ENCODE assay signal across 27 mouse cellular contexts in genomic region chr3:31088789-31089775, GRCm38 (mm10). TPM values are rescaled to one million over a fixed set of nuclear protein-coding genes. Genes with fewer than 3 reads are reported as not detected.
DNase-seq lines count a peak whose midpoint lies in the region; ATAC-seq and TF ChIP-seq lines count a peak whose summit lies in the region.
"Had no signal": no experiment of that assay in that cellular context is flagged by ENCODE, and none has a peak within 500 bp of the region (broad histone marks: within the 10 kb centered on the region; RNA-seq: fewer than 3 reads in every experiment).

No protein-coding gene starts in this region.

- no peak for TF ChIP-seq POLR2A in ES-Bruce4 (IDR thresholded peaks at IDR 0.05; ENCODE audit: insufficient read depth, low read length)

- no peak overlapping the region for H3K9ac ChIP-seq in midbrain, embryonic 11.5 days (ENCODE audit: low read length)
- H3K9ac ChIP-seq in midbrain, embryonic 16.5 days (ENCODE audit: low read depth, low read length), result no peak overlapping the region
- H3K9ac ChIP-seq in ES-Bruce4 (ENCODE audit: low read depth, poor library complexity, severe bottlenecking), result no peak overlapping the region
- H3K9ac ChIP-seq in stomach, postnatal 0 days (ENCODE audit: low read length), result no peak overlapping the region
- H3K9ac ChIP-seq: forebrain, embryonic 13.5 days; intestine, embryonic 15.5 days; limb, embryonic 13.5 days; liver, embryonic 12.5 days; midbrain, embryonic 15.5 days had no signal

- peak; percentile 73 for DNase-seq in midbrain, embryonic 11.5 days (ENCODE audit: low spot score, missing footprints)
- peak; percentile 71 for DNase-seq in ZHBTc4 (ENCODE audit: low read depth, low spot score)
- peak; percentile 48 for DNase-seq in stomach, postnatal 0 days (ENCODE audit: low spot score)
- DNase-seq in urinary bladder, postnatal 10 days (ENCODE audit: low spot score), result no peak
- DNase-seq in retina, postnatal 1 day, result no peak
- DNase-seq: adrenal gland, postnatal 10 days; cerebellum, adult 18-20 months; cerebellum, postnatal 14 days; gastrocnemius, postnatal 10 days; heart, postnatal 14 days; kidney, adult 2 months; layer of hippocampus, adult 9-11 months; right cerebral cortex, postnatal 4 days; thymus, adult 2 months; thymus, postnatal 36 days had no signal

- TF ChIP-seq CTCF in ES-Bruce4 (IDR thresholded peaks at IDR 0.05; ENCODE audit: low read depth, low read length), result no peak
- no peak for TF ChIP-seq CTCF in stomach, postnatal 0 days (IDR thresholded peaks at IDR 0.05; ENCODE audit: low read depth)

- H3K9me3 ChIP-seq in midbrain, embryonic 11.5 days (ENCODE audit: control insufficient read depth, low read length), result no peaks in the 10 kb centered on the region
- H3K9me3 ChIP-seq in midbrain, embryonic 16.5 days (replicated peaks; ENCODE audit: control insufficient read depth, low read length, poor library complexity, severe bottlenecking), result no peaks in the 10 kb centered on the region
- no peaks in the 10 kb centered on the region for H3K9me3 ChIP-seq in ES-Bruce4 (replicated peaks; ENCODE audit: control insufficient read depth, insufficient read depth, low read length, poor library complexity, severe bottlenecking)
- no peaks in the 10 kb centered on the region for H3K9me3 ChIP-seq in stomach, postnatal 0 days (ENCODE audit: control insufficient read depth, low read length)
- H3K9me3 ChIP-seq: forebrain, embryonic 13.5 days; intestine, embryonic 15.5 days; limb, embryonic 13.5 days; liver, embryonic 12.5 days; midbrain, embryonic 15.5 days had no signal

- H3K27ac ChIP-seq in midbrain, embryonic 11.5 days (ENCODE audit: low read depth, low read length), result no peak overlapping the region
- no peak overlapping the region for H3K27ac ChIP-seq in midbrain, embryonic 16.5 days (ENCODE audit: low read length)
- peak overlapping the region; percentile 93 for H3K27ac ChIP-seq in ES-Bruce4 (ENCODE audit: insufficient read depth, low read length)
- H3K27ac ChIP-seq in stomach, postnatal 0 days (replicated peaks), result peak overlapping the region; percentile 73
- H3K27ac ChIP-seq: forebrain, embryonic 13.5 days; hindbrain, postnatal 0 days; intestine, embryonic 15.5 days; kidney, postnatal 0 days; limb, embryonic 13.5 days; liver, embryonic 12.5 days; macrophage; midbrain, embryonic 15.5 days had no signal

- no peaks in the 10 kb centered on the region for H3K27me3 ChIP-seq in midbrain, embryonic 11.5 days (ENCODE audit: control insufficient read depth, insufficient read depth, low read length)
- H3K27me3 ChIP-seq in midbrain, embryonic 16.5 days (ENCODE audit: control insufficient read depth, insufficient read depth, low read depth, low read length), result no peaks in the 10 kb centered on the region
- H3K27me3 ChIP-seq in ES-Bruce4 (ENCODE audit: control insufficient read depth, insufficient read depth, low read length, poor library complexity, severe bottlenecking), result no peaks in the 10 kb centered on the region
- H3K27me3 ChIP-seq in stomach, postnatal 0 days (ENCODE audit: control insufficient read depth, insufficient read depth, low read length), result no peaks in the 10 kb centered on the region
- H3K27me3 ChIP-seq: forebrain, embryonic 13.5 days; intestine, embryonic 15.5 days; limb, embryonic 13.5 days; midbrain, embryonic 15.5 days had no signal

- no peak overlapping the region for H3K4me3 ChIP-seq in midbrain, embryonic 11.5 days (ENCODE audit: low read depth, low read length)
- no peak overlapping the region for H3K4me3 ChIP-seq in midbrain, embryonic 16.5 days (ENCODE audit: low read depth, low read length)
- no peak overlapping the region; the same call in 1 of the 2 replicates for H3K4me3 ChIP-seq in ES-Bruce4 (ENCODE audit: low read depth, low read length)
- no peak overlapping the region for H3K4me3 ChIP-seq in stomach, postnatal 0 days (ENCODE audit: low read depth, low read length)
- H3K4me3 ChIP-seq: erythroblast, embryonic 14.5 days; forebrain, embryonic 13.5 days; intestine, embryonic 15.5 days; limb, embryonic 13.5 days; liver, embryonic 12.5 days; midbrain, embryonic 15.5 days had no signal

- 28% methylated on average over 10 of the region's 10 CpGs for WGBS in midbrain, embryonic 11.5 days
- 33% methylated on average over 9 of the region's 10 CpGs for WGBS in midbrain, embryonic 16.5 days
- WGBS in stomach, postnatal 0 days, result 37% methylated on average over 9 of the region's 10 CpGs

- peak; percentile 59; the same call in 1 of the 2 replicates for TF ChIP-seq EP300 in ES-Bruce4 (IDR thresholded peaks at IDR 0.05; ENCODE audit: insufficient read depth, low read depth, low read length)
- TF ChIP-seq EP300 in stomach, postnatal 0 days (optimal IDR thresholded peaks at IDR 0.05), result no peak

- no peak for ATAC-seq in midbrain, embryonic 11.5 days (ENCODE audit: low FRiP score)
- no peak for ATAC-seq in midbrain, embryonic 16.5 days
- peak; percentile 31; the same call in 1 of the 2 replicates for ATAC-seq in stomach, postnatal 0 days (ENCODE audit: low FRiP score, low TSS enrichment)
- ATAC-seq: forebrain, embryonic 13.5 days; hindbrain, postnatal 0 days; intestine, embryonic 15.5 days; liver, embryonic 12.5 days; lung, postnatal 0 days; midbrain, embryonic 15.5 days had no signal

- H3K4me1 ChIP-seq in midbrain, embryonic 11.5 days (ENCODE audit: control insufficient read depth, insufficient read depth, low read length), result peaks cover 4% of the 10 kb centered on the region
- H3K4me1 ChIP-seq in midbrain, embryonic 16.5 days (ENCODE audit: control insufficient read depth, insufficient read depth, low read length), result peaks cover 10% of the 10 kb centered on the region
- peaks cover 8% of the 10 kb centered on the region for H3K4me1 ChIP-seq in ES-Bruce4 (ENCODE audit: control insufficient read depth, insufficient read depth, low read length)
- peaks cover 5% of the 10 kb centered on the region; the same call in 1 of the 2 replicates for H3K4me1 ChIP-seq in stomach, postnatal 0 days (replicated peaks; ENCODE audit: control insufficient read depth, insufficient read depth)

- no peak overlapping the region for H3K4me2 ChIP-seq in midbrain, embryonic 11.5 days
- no peak overlapping the region for H3K4me2 ChIP-seq in midbrain, embryonic 16.5 days (ENCODE audit: low read length)
- H3K4me2 ChIP-seq in stomach, postnatal 0 days (replicated peaks; ENCODE audit: low read depth), result no peak overlapping the region; the same call in 1 of the 2 replicates
- H3K4me2 ChIP-seq: forebrain, embryonic 13.5 days; intestine, embryonic 15.5 days; limb, embryonic 13.5 days; liver, embryonic 12.5 days; midbrain, embryonic 15.5 days had no signal

- no peaks in the 10 kb centered on the region for H3K36me3 ChIP-seq in midbrain, embryonic 11.5 days (ENCODE audit: control insufficient read depth, insufficient read depth, low read length)
- no peaks in the 10 kb centered on the region for H3K36me3 ChIP-seq in midbrain, embryonic 16.5 days (ENCODE audit: control insufficient read depth, insufficient read depth, low read length)
- H3K36me3 ChIP-seq in ES-Bruce4 (ENCODE audit: control insufficient read depth, insufficient read depth, low read length, poor library complexity, severe bottlenecking), result no peaks in the 10 kb centered on the region
- H3K36me3 ChIP-seq in stomach, postnatal 0 days (ENCODE audit: control insufficient read depth, insufficient read depth, low read length), result no peaks in the 10 kb centered on the region
- H3K36me3 ChIP-seq: intestine, embryonic 15.5 days; limb, embryonic 13.5 days; liver, embryonic 12.5 days; midbrain, embryonic 15.5 days had no signal

RNA-seq across cellular contexts. Expression of gene Skil, which starts 5.8 kb away (rescaled TPM):
- polyA plus RNA-seq in midbrain, embryonic 11.5 days (2014; fragmentation: Nextera tagmentation; extraction: Ambion mirVana), result 43.9 and 55.0 TPM in 2 replicates
- 29.9 and 32.4 TPM in 2 replicates for polyA plus RNA-seq in midbrain, embryonic 16.5 days (2015; fragmentation: Nextera tagmentation; extraction: Ambion mirVana)
- polyA plus RNA-seq in ES-Bruce4 (2011; ENCODE audit: insufficient read depth, insufficient read length, low read depth, missing spikeins), result 64.4 and 69.6 TPM in 2 replicates
- polyA plus RNA-seq in stomach, postnatal 0 days (2015; fragmentation: Nextera tagmentation; extraction: Ambion mirVana), result 16.4 and 20.8 TPM in 2 replicates

Comparison
In these comparisons a context has a peak if more than half of its experiments do, and no peak if none do; other contexts are left out.
1. DNase-seq: peak in midbrain, embryonic 11.5 days (single experiment), ZHBTc4 (single experiment) and stomach, postnatal 0 days (single experiment); none in urinary bladder, postnatal 10 days (single experiment) and retina, postnatal 1 day (single experiment).
2. H3K27ac ChIP-seq: peak in ES-Bruce4 (single experiment) and stomach, postnatal 0 days (single experiment); none in midbrain, embryonic 11.5 days (single experiment) and midbrain, embryonic 16.5 days (single experiment).